Mouse (Mus musculus) gastrocnemius, postnatal 36 days (tissue): Measurements from ENCODE around the gene Mcmbp. TPM values are rescaled to one million over a fixed set of nuclear protein-coding genes. Genes with fewer than 3 reads are reported as not detected.

Source experiments
- total RNA-seq, 2 experiments: library from RNA; stranded (reverse); gene quantifications; 2 replicates each; pipeline ENCODE4 v1.2.3; 2021

Gene Mcmbp
- total RNA-seq, 2 experiments from 2014 or later, result 13.8 to 14.5 TPM

Other genes starting within 250 kb of the Mcmbp start
- gene Bag3, start 216.9 kb downstream of the Mcmbp start, total RNA-seq, result 100 to 1,000 TPM; 130 to 132 TPM
- 1 to 10 TPM; 2.9 to 3.2 TPM for gene Inpp5f, start 129.2 kb downstream of the Mcmbp start, total RNA-seq
- 10 to 100 TPM; 21.1 to 21.6 TPM for gene Sec23ip, start 4.4 kb upstream of the Mcmbp start, total RNA-seq